Mouse (Mus musculus) adrenal gland, postnatal 4 days (tissue): ENCODE results near the gene Aspdh. TPM values are rescaled to one million over a fixed set of nuclear protein-coding genes. Genes with fewer than 3 reads are reported as not detected.

Source experiments
- DNase-seq, 2 experiments: peaks; one replicate each; pipeline ENCODE4 v3.0.0; 2021 to 2022; ENCODE audit warnings: low spot score in 2 of 2, mixed read lengths in 2 of 2
- total RNA-seq, 2 experiments: library from RNA; stranded (reverse); gene quantifications; 2 replicates each; pipeline ENCODE4 v1.2.3; 2021

The Aspdh gene
- total RNA-seq, 2 experiments from 2014 or later = 3.2 to 6.2 TPM

GRCm38 (mm10) chr7:44470696-44471612, 5.8 kb downstream of the Aspdh start:
- no peak for DNase-seq

- DNase-seq = no peak
These were observed 6.8 kb downstream of the Aspdh start for GRCm38 (mm10) chr7:44471880-44472557.

- no peak for DNase-seq
These were observed 7.3 kb downstream of the Aspdh start for GRCm38 (mm10) chr7:44472558-44472885.

- no peak for DNase-seq
These were observed 7.9 kb downstream of the Aspdh start for GRCm38 (mm10) chr7:44472961-44473646.

GRCm38 (mm10) chr7:44474419-44474818, 9.2 kb downstream of the Aspdh start:
- no peak for DNase-seq

- DNase-seq = no peak
These were observed 9.9 kb downstream of the Aspdh start for GRCm38 (mm10) chr7:44475046-44475614.

GRCm38 (mm10) chr7:44482836-44483435, 17.7 kb downstream of the Aspdh start:
- DNase-seq = no peak

- no peak for DNase-seq
These were observed 18.9 kb downstream of the Aspdh start for GRCm38 (mm10) chr7:44484109-44484508.

- peak in 1 of 2 experiments; percentile 55 for DNase-seq
These were observed 19.8 kb downstream of the Aspdh start for GRCm38 (mm10) chr7:44484841-44485571.

GRCm38 (mm10) chr7:44485572-44486195, 20.5 kb downstream of the Aspdh start:
- no peak for DNase-seq

- DNase-seq = no peak
These were observed 21.9 kb downstream of the Aspdh start for GRCm38 (mm10) chr7:44486927-44487575.

- no peak for DNase-seq
These were observed 22.7 kb downstream of the Aspdh start for GRCm38 (mm10) chr7:44487936-44488335.

- no peak for DNase-seq
These were observed 23.4 kb downstream of the Aspdh start for GRCm38 (mm10) chr7:44488545-44488944.

GRCm38 (mm10) chr7:44490281-44490680, 25.1 kb downstream of the Aspdh start:
- DNase-seq = no peak

- no peak for DNase-seq
These were observed 26.2 kb downstream of the Aspdh start for GRCm38 (mm10) chr7:44491391-44491790.

- DNase-seq = no peak
These were observed 27.1 kb downstream of the Aspdh start for GRCm38 (mm10) chr7:44492166-44492826.

- DNase-seq = no peak
These were observed 29.5 kb downstream of the Aspdh start for GRCm38 (mm10) chr7:44494681-44495080.

- DNase-seq = no peak
These were observed 29.9 kb downstream of the Aspdh start for GRCm38 (mm10) chr7:44495086-44495485.
